Mouse (Mus musculus): Measurements from ENCODE around the gene Ralgapa2. TPM values are rescaled to one million over a fixed set of nuclear protein-coding genes. Genes with fewer than 3 reads are reported as not detected.

Gene Ralgapa2
- polyA plus RNA-seq, 1 experiment: 2.3 TPM

DNA sequence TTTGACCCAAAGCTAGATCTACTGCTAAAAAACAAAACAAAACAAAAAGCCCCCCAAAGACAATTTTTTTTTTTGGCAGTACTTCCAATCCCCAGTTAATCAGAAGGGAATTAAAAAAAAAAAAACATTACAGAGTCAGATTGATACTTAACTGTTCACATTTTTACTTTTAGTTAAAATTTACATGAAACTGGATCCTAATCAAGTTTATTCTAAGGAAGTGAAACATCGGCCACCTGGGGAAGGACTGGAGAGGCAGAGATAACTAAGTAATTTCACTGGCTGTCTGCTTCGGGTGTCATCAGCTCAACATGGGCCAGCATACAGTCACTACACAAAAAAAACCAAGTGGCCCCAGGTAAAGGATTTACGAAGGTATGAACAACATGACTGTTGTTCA lies 201.4 kb downstream of the Ralgapa2 start:
- Histone ChIP-seq H3K27me3 (ENCODE audit: control insufficient read depth, insufficient read depth, insufficient read length) (no peaks in the 10 kb centered on the region), H3K79me2 (ENCODE audit: control insufficient read depth, insufficient read depth) (no peaks in the 10 kb centered on the region), H3ac (ENCODE audit: control insufficient read depth, insufficient read length, low read depth) (no peak overlapping the region), H3K79me3 (ENCODE audit: low read depth) (no peaks in the 10 kb centered on the region), H3K4me3 (ENCODE audit: insufficient read depth, poor library complexity, severe bottlenecking) (no peak overlapping the region), H3K36me3 (ENCODE audit: control insufficient read depth, insufficient read depth) (no peaks in the 10 kb centered on the region)
- no peak for TF ChIP-seq MYOG (IDR thresholded peaks at IDR 0.05; ENCODE audit: control insufficient read depth, extremely low read depth, insufficient read length)
- no peak for TF ChIP-seq CEBPB (IDR thresholded peaks at IDR 0.05; ENCODE audit: low read depth)
- TF ChIP-seq MAX (IDR thresholded peaks at IDR 0.05): no peak
- no peak for TF ChIP-seq FOSL1 (IDR thresholded peaks at IDR 0.05; ENCODE audit: insufficient read depth, low read length, poor library complexity, severe bottlenecking)
- no peak for TF ChIP-seq CTCF (IDR thresholded peaks at IDR 0.05; ENCODE audit: control insufficient read depth, insufficient read depth, insufficient read length)
- no peak for TF ChIP-seq USF1 (IDR thresholded peaks at IDR 0.05; ENCODE audit: low read depth)
- no peak for TF ChIP-seq MYOD1 (IDR thresholded peaks at IDR 0.05; ENCODE audit: control insufficient read depth, insufficient read length, low read depth)

DNA sequence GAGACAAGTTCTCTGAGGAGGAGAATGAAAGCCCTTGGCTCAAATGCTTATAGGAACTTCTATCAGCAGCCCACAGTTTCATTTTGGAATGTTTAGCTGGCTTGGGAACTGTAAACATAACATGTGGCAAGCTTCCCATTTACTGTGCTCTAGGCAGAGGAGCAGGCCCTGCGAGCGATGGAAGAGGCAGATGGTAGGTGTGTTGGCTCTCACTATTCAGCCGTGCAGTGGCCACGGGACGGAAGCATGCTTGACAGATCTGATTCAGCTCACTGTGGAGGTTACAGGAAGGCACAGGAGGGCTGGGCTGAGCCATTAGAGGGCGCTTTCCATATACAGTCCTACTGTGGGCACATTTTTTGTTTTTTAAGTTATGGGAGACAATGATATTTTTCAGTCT lies 201.9 kb downstream of the Ralgapa2 start:
- Histone ChIP-seq H3ac (ENCODE audit: control insufficient read depth, insufficient read length, low read depth) (no peak overlapping the region), H3K36me3 (ENCODE audit: control insufficient read depth, insufficient read depth) (no peaks in the 10 kb centered on the region), H3K79me2 (ENCODE audit: control insufficient read depth, insufficient read depth) (no peaks in the 10 kb centered on the region), H3K79me3 (ENCODE audit: low read depth) (no peaks in the 10 kb centered on the region), H3K27me3 (ENCODE audit: control insufficient read depth, insufficient read depth, insufficient read length) (no peaks in the 10 kb centered on the region), H3K4me3 (ENCODE audit: insufficient read depth, poor library complexity, severe bottlenecking) (no peak overlapping the region)
- TF ChIP-seq MAX (IDR thresholded peaks at IDR 0.05) (no peak), FOSL1 (IDR thresholded peaks at IDR 0.05; ENCODE audit: insufficient read depth, low read length, poor library complexity, severe bottlenecking) (no peak), CTCF (IDR thresholded peaks at IDR 0.05; ENCODE audit: control insufficient read depth, insufficient read depth, insufficient read length) (no peak), USF1 (IDR thresholded peaks at IDR 0.05; ENCODE audit: low read depth) (no peak), MYOD1 (IDR thresholded peaks at IDR 0.05; ENCODE audit: control insufficient read depth, insufficient read length, low read depth) (no peak), MYOG (IDR thresholded peaks at IDR 0.05; ENCODE audit: control insufficient read depth, extremely low read depth, insufficient read length) (no peak)

DNA sequence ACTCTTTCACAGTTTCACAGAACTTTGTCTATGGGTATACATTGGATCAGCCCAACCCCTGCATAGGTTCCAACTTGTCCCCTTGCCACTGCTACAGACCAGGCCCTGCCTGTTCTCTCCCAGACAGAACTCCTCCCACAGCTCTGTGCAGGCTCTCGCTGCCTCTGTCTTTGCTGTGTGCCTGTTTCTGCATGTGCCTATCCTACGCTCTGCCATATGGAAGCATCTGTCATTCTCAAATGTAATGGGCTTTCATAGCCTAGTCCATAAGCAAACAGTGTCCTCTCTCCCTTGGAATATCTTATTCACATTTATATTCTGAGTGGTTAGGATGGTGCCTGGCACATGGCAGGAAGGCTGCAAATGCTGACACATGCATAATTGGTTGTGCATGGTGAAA lies 202.7 kb downstream of the Ralgapa2 start:
- TF ChIP-seq USF1 (IDR thresholded peaks at IDR 0.05; ENCODE audit: low read depth): no peak
- TF ChIP-seq MYOG (IDR thresholded peaks at IDR 0.05; ENCODE audit: control insufficient read depth, extremely low read depth, insufficient read length): no peak
- TF ChIP-seq CTCF (IDR thresholded peaks at IDR 0.05; ENCODE audit: control insufficient read depth, insufficient read depth, insufficient read length): no peak
- TF ChIP-seq FOSL1 (IDR thresholded peaks at IDR 0.05; ENCODE audit: insufficient read depth, low read length, poor library complexity, severe bottlenecking): no peak
- TF ChIP-seq CEBPB (IDR thresholded peaks at IDR 0.05; ENCODE audit: low read depth): no peak
- no peak for TF ChIP-seq MAX (IDR thresholded peaks at IDR 0.05)
- TF ChIP-seq MYOD1 (IDR thresholded peaks at IDR 0.05; ENCODE audit: control insufficient read depth, insufficient read length, low read depth): no peak
- no peaks in the 10 kb centered on the region for H3K79me3 ChIP-seq (ENCODE audit: low read depth)
- no peak overlapping the region for H3ac ChIP-seq (ENCODE audit: control insufficient read depth, insufficient read length, low read depth)
- H3K36me3 ChIP-seq (ENCODE audit: control insufficient read depth, insufficient read depth): no peaks in the 10 kb centered on the region
- H3K27me3 ChIP-seq (ENCODE audit: control insufficient read depth, insufficient read depth, insufficient read length): no peaks in the 10 kb centered on the region
- H3K4me3 ChIP-seq (ENCODE audit: insufficient read depth, poor library complexity, severe bottlenecking): no peak overlapping the region
- no peaks in the 10 kb centered on the region for H3K79me2 ChIP-seq (ENCODE audit: control insufficient read depth, insufficient read depth)

DNA sequence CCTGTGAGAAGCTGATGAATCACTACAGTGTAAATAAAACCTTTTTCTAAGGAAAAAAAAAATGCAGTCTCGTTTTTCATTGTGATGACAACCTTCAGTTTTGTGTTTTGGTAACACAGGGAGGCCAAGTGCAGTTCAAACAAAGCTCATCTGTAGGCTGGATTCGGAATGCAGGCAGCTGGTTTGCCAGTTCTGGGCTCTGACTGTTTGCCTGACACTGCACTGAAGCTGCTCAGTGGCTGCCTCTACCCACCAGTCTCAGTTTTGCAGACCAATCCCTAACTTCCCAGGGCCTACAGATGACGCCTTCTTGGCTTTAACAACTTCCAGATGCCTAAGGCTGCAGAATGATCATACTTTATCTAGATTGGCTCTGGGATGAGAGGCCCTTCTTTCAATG lies 205.1 kb downstream of the Ralgapa2 start:
- Histone ChIP-seq H3K36me3 (ENCODE audit: control insufficient read depth, insufficient read depth) (no peaks in the 10 kb centered on the region), H3K79me3 (ENCODE audit: low read depth) (no peaks in the 10 kb centered on the region), H3ac (ENCODE audit: control insufficient read depth, insufficient read length, low read depth) (no peak overlapping the region), H3K79me2 (ENCODE audit: control insufficient read depth, insufficient read depth) (no peaks in the 10 kb centered on the region), H3K4me3 (ENCODE audit: insufficient read depth, poor library complexity, severe bottlenecking) (no peak overlapping the region), H3K27me3 (ENCODE audit: control insufficient read depth, insufficient read depth, insufficient read length) (no peaks in the 10 kb centered on the region)
- TF ChIP-seq MYOD1 (IDR thresholded peaks at IDR 0.05; ENCODE audit: control insufficient read depth, insufficient read length, low read depth) (no peak), CEBPB (IDR thresholded peaks at IDR 0.05; ENCODE audit: low read depth) (no peak), FOSL1 (IDR thresholded peaks at IDR 0.05; ENCODE audit: insufficient read depth, low read length, poor library complexity, severe bottlenecking) (no peak), CTCF (IDR thresholded peaks at IDR 0.05; ENCODE audit: control insufficient read depth, insufficient read depth, insufficient read length) (no peak), MYOG (IDR thresholded peaks at IDR 0.05; ENCODE audit: control insufficient read depth, extremely low read depth, insufficient read length) (no peak), USF1 (IDR thresholded peaks at IDR 0.05; ENCODE audit: low read depth) (no peak)

DNA sequence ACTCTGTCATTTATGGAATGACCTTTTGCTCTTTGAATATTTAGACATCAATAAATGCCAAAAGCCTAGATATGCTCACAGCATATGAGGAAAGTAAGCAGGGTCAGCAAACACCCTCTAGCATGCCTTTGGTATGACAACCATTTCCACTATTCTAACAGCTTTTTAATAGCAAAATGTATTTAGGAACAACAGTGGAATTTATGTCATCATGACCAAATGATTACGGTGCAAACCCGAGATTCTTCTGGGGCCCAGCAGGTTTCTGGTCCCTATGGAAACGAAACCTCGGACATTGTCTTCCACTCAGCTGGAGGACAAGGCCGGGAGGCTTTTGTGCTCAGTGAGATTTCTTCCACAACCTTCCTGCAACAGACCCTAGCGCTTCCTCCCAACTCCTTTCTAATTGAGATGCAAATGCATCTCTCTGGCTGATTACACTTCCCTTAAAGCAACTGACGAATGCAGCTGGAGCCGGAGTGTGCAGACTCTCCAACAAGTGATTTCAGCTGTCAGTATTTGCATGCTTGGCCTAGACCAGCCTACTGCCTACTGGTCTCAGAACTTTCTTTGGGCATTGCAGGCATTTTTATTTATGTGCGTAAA lies 209.9 kb downstream of the Ralgapa2 start:
- Histone ChIP-seq H3K27me3 (ENCODE audit: control insufficient read depth, insufficient read depth, insufficient read length) (no peaks in the 10 kb centered on the region), H3K4me3 (ENCODE audit: insufficient read depth, poor library complexity, severe bottlenecking) (no peak overlapping the region), H3K79me3 (ENCODE audit: low read depth) (no peaks in the 10 kb centered on the region), H3K36me3 (ENCODE audit: control insufficient read depth, insufficient read depth) (no peaks in the 10 kb centered on the region), H3ac (ENCODE audit: control insufficient read depth, insufficient read length, low read depth) (no peak overlapping the region), H3K79me2 (ENCODE audit: control insufficient read depth, insufficient read depth) (no peaks in the 10 kb centered on the region)
- TF ChIP-seq MYOD1 (IDR thresholded peaks at IDR 0.05; ENCODE audit: control insufficient read depth, insufficient read length, low read depth): no peak
- no peak for TF ChIP-seq MYOG (IDR thresholded peaks at IDR 0.05; ENCODE audit: control insufficient read depth, extremely low read depth, insufficient read length)
- no peak for TF ChIP-seq CTCF (IDR thresholded peaks at IDR 0.05; ENCODE audit: control insufficient read depth, insufficient read depth, insufficient read length)
- no peak for TF ChIP-seq MAX (IDR thresholded peaks at IDR 0.05)

DNA sequence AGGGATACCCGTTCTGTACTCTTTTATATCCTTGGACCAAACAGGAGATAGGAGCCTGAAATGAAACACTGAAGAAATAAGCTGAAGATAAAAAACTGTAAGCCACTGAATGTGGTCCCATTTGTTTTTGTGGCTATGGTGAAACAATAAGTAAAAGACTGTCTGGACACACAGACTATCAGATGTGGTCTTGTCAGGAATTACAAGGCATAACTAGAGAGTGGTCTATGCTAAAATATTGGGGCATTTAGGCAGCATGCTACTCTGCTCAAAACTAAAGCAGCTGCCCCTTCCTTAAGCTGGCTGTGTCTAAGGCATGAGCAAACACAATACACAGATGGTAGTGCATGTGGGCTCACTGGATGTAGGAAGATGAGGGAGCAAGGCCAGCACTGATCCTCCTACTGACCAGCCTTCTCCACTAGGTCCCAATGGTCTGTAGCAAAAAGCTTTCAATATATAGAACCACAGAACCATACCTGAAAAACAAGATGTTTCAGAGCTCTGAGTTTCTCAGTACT lies 211.6 kb downstream of the Ralgapa2 start:
- no peaks in the 10 kb centered on the region for H3K79me2 ChIP-seq (ENCODE audit: control insufficient read depth, insufficient read depth)
- H3K36me3 ChIP-seq (ENCODE audit: control insufficient read depth, insufficient read depth): no peaks in the 10 kb centered on the region
- H3K79me3 ChIP-seq (ENCODE audit: low read depth): no peaks in the 10 kb centered on the region
- no peaks in the 10 kb centered on the region for H3K27me3 ChIP-seq (ENCODE audit: control insufficient read depth, insufficient read depth, insufficient read length)
- no peak for TF ChIP-seq CEBPB (IDR thresholded peaks at IDR 0.05; ENCODE audit: low read depth)
- no peak overlapping the region for H3ac ChIP-seq (ENCODE audit: control insufficient read depth, insufficient read length, low read depth)
- H3K4me3 ChIP-seq (ENCODE audit: insufficient read depth, poor library complexity, severe bottlenecking): no peak overlapping the region
